Mouse (Mus musculus): ENCODE measurements at regions not wholly inside any gene's neighbourhood (a gene's known extent, or its start where the extent isn't known, plus 50 kb on each side); places are given as distances from the start of the nearest gene placed in this dataset.

DNA sequence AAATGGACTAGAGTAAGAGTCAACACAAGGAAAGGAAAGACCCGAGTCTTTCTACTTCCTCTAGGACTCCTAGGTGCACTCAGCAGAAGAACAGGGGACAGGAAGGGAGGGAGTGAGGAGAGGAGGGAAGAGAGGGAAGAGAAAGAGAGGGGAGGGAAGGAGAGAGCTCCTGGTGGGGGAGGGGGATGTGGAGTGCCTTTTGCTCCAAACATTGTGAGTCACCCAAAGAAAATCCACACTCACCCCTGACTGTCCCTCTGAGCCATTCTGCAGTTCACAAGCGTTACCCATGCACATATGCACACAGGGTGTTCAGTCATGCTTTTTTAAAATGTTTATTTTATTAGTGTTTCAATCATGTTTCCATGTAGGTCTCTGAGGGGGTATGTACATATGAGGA, 65.5 kb upstream of the Fam3c start:
- no peak for TF ChIP-seq CTCF (IDR thresholded peaks at IDR 0.05; ENCODE audit: control insufficient read depth, insufficient read depth, insufficient replicate concordance, low read depth, low read length)
- no peak for TF ChIP-seq POLR2A (IDR thresholded peaks at IDR 0.05; ENCODE audit: control insufficient read depth, low read depth, low read length)

Measured in testis, adult 2 months (tissue).